Mouse (Mus musculus): ENCODE measurements around the gene Xirp1. TPM values are rescaled to one million over a fixed set of nuclear protein-coding genes. Genes with fewer than 3 reads are reported as not detected.

Gene Xirp1
- polyA plus RNA-seq, 1 experiment from 2014 or later = 0.09 TPM

Other genes starting within 250 kb of the Xirp1 start
- gene Scn11a, start 198.1 kb downstream of the Xirp1 start, polyA plus RNA-seq (2015; fragmentation: Nextera tagmentation; extraction: Ambion mirVana) = 0.04 and 0.14 TPM in 2 replicates
- 63.2 and 65.3 TPM in 2 replicates for gene Wdr48, start 128.7 kb downstream of the Xirp1 start, polyA plus RNA-seq (2015; fragmentation: Nextera tagmentation; extraction: Ambion mirVana)
- 26.0 and 27.9 TPM in 2 replicates for gene Gorasp1, start 86.0 kb downstream of the Xirp1 start, polyA plus RNA-seq (2015; fragmentation: Nextera tagmentation; extraction: Ambion mirVana)
- gene Ttc21a, start 86.0 kb downstream of the Xirp1 start, polyA plus RNA-seq (2015; fragmentation: Nextera tagmentation; extraction: Ambion mirVana) = 0.65 and 1.2 TPM in 2 replicates
- 1.2 and 1.7 TPM in 2 replicates for gene Csrnp1, start 38.9 kb downstream of the Xirp1 start, polyA plus RNA-seq (2015; fragmentation: Nextera tagmentation; extraction: Ambion mirVana)
- gene Cx3cr1, start 46.3 kb upstream of the Xirp1 start, polyA plus RNA-seq (2015; fragmentation: Nextera tagmentation; extraction: Ambion mirVana) = 8.9 and 9.5 TPM in 2 replicates
- not detected in 2 replicates for gene Ccr8, start 68.5 kb upstream of the Xirp1 start, polyA plus RNA-seq (2015; fragmentation: Nextera tagmentation; extraction: Ambion mirVana)
- gene Slc25a38, start 86.8 kb upstream of the Xirp1 start, polyA plus RNA-seq (2015; fragmentation: Nextera tagmentation; extraction: Ambion mirVana) = 35.5 and 42.2 TPM in 2 replicates
- gene Rpsa, start 104.1 kb upstream of the Xirp1 start, polyA plus RNA-seq (2015; fragmentation: Nextera tagmentation; extraction: Ambion mirVana) = 905 and 920 TPM in 2 replicates
- gene Mobp, start 126.1 kb upstream of the Xirp1 start, polyA plus RNA-seq (2015; fragmentation: Nextera tagmentation; extraction: Ambion mirVana) = not detected in 2 replicates

Measured in hindbrain, embryonic 13.5 days (tissue).